Mouse (Mus musculus) cortical plate, adult 2 months (tissue): Measurements from ENCODE around the gene Odf2.

Experiments used
- CTCF ChIP-seq: fragments of 200-500 bp; IDR thresholded peaks from 2 replicates; pipeline ENCODE4 v1.5.1; 2011; ENCODE audit warnings: mild to moderate bottlenecking, control low read depth, low read length; ENCODE audit not compliant: insufficient read depth; ENCODE audit errors: extremely low read depth
- POLR2A ChIP-seq: fragments of 200-500 bp; IDR thresholded peaks from 2 replicates; pipeline ENCODE4 v1.6.1; 2011; ENCODE audit warnings: mild to moderate bottlenecking, low read length, control low read depth; ENCODE audit not compliant: insufficient read depth; ENCODE audit errors: extremely low read depth

DNA sequence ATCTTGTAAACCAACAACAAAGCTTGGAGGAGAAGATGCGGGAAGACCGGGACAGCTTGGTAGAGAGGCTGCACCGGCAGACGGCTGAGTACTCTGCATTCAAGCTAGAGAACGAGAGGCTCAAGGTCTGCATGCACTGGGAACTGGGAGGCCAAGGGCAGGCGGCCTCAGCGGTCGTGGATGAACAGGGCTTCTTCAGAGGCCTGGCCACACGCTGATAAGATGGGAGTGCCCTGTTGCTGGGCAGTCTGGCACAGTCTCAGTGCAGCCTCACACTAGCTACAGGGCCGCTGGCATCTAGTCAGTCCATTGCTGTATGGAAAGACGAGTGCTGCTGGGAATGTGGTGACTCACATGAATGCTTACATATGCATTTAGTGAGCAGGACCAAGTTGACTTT is 28.6 kb downstream of the Odf2 start:
- TF ChIP-seq POLR2A (no peak), CTCF (no peak)
